Mouse (Mus musculus) cortical plate, adult 2 months (tissue): ENCODE measurements around the gene Mapk8. TPM values are rescaled to one million over a fixed set of nuclear protein-coding genes. Genes with fewer than 3 reads are reported as not detected.

Experiments
- H3K27ac ChIP-seq: fragments of 200-500 bp; 2 replicates; pipeline ENCODE4 v1.5.1; 2012; ENCODE audit warnings: low read length, control low read depth, inconsistent platforms; ENCODE audit not compliant: insufficient read depth
- H3K4me1 ChIP-seq: fragments of 200-500 bp; 2 replicates; pipeline ENCODE4 v1.6.1; 2011; ENCODE audit warnings: low read length; ENCODE audit not compliant: control insufficient read depth, insufficient read depth
- H3K4me3 ChIP-seq: fragments of 200-500 bp; 2 replicates; pipeline ENCODE4 v1.5.1; 2011; ENCODE audit warnings: mild to moderate bottlenecking, low read length, control low read depth; ENCODE audit not compliant: insufficient read depth
- CTCF ChIP-seq: fragments of 200-500 bp; IDR thresholded peaks from 2 replicates; pipeline ENCODE4 v1.5.1; 2011; ENCODE audit warnings: mild to moderate bottlenecking, control low read depth, low read length; ENCODE audit not compliant: insufficient read depth; ENCODE audit errors: extremely low read depth
- POLR2A ChIP-seq: fragments of 200-500 bp; IDR thresholded peaks from 2 replicates; pipeline ENCODE4 v1.6.1; 2011; ENCODE audit warnings: mild to moderate bottlenecking, low read length, control low read depth; ENCODE audit not compliant: insufficient read depth; ENCODE audit errors: extremely low read depth
- polyA plus RNA-seq: library from polyadenylated mRNA; depleted of rRNA; stranded (reverse); fragments of >200 nt; gene quantifications from 2 replicates; pipeline ENCODE4 v1.2.3, GENCODE M21; 2012

The Mapk8 gene
- polyA plus RNA-seq, 1 experiment = 63.3 TPM

DNA sequence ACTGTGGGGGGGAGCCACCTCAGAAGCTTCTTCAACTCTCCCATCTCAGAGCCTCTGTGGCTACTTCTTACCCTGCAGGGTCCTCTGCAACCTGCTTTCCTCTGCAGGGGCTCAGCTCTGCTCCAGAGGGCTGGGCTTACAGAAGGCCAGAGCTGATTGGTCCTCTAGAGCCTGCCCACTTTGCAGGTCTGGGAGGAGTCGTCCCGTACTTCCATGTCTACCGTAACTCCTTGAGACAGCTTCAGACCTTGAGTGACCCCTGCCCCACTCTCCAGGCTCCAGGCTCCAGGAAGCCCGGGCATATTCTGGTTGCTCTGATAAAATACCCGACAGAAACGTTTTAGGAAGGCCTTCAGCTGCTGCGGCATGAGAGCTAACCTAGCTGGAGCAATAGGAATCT, 76.9 kb downstream of the Mapk8 start:
- Histone ChIP-seq H3K4me3 (no peak overlapping the region), H3K27ac (no peak overlapping the region), H3K4me1 (no peaks in the 10 kb centered on the region)
- TF ChIP-seq POLR2A (no peak), CTCF (no peak)

DNA sequence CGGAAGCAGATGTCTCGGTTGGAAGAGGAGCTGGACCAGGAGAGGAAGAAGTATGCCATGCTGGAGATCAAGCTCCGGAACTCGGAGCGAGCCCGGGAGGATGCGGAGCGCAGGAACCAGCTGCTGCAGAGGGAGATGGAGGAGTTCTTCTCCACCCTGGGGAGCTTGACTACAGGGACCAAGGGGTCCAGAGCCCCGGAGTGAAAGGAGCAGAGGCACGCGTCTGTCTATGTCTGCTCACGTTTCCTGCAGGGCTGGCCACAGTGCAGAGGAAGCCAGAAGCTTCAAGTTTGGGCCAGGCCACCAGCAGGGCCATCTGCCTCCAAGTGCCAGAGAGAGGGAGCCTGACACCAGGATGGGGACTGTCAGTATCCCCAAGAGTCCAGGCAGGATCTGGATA, 77.6 kb downstream of the Mapk8 start:
- TF ChIP-seq CTCF (no peak), POLR2A (no peak)
- no peak overlapping the region for H3K4me3 ChIP-seq
- no peaks in the 10 kb centered on the region for H3K4me1 ChIP-seq
- H3K27ac ChIP-seq = no peak overlapping the region

DNA sequence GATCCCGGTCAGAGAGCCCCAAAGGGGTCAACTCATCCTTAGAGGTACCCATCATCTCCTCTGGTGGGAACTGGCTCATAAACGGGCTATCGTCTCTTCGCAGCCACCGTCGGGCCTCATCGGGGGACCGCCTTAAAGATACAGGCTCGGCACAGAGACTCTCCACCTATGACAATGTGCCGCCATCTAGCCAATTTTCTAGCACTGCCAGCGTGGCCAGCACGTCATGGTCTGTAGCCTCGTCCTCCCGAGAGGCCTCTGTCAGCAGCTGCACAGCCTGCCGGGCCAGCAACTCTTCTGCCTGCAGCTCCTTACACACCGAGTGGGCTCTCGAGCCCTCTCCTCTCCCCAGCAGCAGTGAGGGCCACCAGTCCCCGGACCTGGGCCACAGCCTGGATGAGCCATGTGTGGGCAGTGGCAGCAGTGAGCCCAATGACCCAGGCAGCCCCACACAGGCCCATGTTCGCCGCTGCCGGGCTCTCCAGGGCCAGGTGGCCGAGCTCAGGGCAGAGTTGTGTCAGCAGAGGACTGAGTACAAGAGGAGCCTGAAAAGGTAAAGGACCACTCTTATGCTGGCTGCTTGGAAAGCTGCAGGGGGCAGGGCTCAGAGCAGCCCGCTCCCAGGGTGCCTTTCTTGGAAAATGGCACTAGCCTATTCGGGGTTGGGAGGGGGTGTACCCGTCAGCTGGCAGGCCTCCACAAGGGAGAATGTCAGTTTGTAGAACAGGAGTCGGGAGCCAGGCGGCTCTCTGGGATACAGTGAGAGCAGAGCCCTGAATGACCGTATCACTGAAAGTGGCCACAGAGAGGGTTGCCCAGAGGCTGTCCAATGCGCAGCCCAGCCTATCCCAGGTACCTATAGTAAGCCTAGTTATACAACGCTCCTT, 79.8 kb downstream of the Mapk8 start:
- H3K27ac ChIP-seq = no peak overlapping the region
- H3K4me1 ChIP-seq = no peaks in the 10 kb centered on the region
- H3K4me3 ChIP-seq = no peak overlapping the region
- TF ChIP-seq POLR2A (no peak), CTCF (no peak)

DNA sequence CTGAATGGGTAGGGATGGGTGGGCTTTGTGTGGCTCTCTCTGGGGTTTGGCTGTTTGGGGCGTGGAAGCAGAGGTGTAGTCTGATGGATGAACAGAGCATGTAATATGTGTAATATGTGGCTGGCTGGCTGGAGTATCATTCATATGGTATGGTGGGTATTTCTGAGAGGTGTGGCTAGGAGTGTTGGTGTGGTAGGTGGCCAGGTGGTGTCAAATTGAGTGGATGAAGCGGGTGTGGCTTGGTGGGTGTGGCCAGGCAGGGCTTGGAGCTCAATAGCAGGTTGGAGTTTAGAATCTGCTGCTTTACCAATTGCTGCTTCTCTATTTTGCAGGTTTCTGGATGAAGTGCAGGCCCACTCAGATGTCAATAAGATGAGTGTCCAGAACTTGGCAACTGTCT, 82.9 kb downstream of the Mapk8 start:
- no peak overlapping the region for H3K27ac ChIP-seq

DNA sequence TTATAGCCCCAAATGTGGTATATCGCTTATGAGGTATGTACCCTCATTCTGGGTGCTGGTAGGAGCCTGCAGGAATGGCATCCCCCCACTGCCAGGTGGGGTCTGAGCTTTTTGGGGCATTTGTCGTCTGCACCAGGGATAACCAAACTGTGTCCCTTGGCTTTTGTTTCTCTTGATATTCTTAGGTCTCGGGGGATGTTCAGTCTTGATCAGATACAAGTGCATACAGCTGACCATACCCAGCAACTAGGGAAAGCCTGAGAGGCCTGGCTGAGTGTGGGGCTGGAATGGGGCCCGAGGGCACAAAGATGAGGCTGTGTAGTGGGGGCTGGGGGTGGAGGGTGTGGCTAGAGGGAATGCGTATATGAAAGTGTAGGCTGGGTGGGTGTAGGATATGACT, 83.3 kb downstream of the Mapk8 start:
- Histone ChIP-seq H3K27ac (no peak overlapping the region), H3K4me3 (no peak overlapping the region), H3K4me1 (no peaks in the 10 kb centered on the region)
- TF ChIP-seq CTCF (no peak), POLR2A (no peak)

More for the DNA sequence above, 82.9 kb downstream of the Mapk8 start:
- H3K4me3 ChIP-seq = no peak overlapping the region
- TF ChIP-seq POLR2A (no peak), CTCF (no peak)
- H3K4me1 ChIP-seq = no peaks in the 10 kb centered on the region

DNA sequence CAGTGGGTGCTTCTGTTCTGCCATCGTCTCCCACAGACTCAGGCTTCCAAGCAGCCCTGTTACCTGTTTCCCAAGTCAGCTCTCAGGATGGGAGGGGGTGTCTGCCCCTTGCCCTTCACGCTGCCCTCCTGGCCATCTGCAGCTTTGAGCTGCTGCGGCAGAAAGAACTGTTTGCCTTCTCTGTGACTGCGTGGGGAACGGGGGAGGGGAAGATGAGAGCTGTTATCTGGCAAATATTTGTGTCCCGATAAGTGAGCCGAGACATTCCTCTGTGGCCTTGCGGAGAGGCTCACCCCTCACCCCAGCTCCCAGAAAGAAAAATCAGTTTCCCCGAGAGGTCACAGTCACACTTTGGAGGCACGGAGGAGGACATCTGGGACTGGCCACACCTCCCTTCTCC, 84.2 kb downstream of the Mapk8 start:
- Histone ChIP-seq H3K4me1 (no peaks in the 10 kb centered on the region), H3K27ac (no peak overlapping the region), H3K4me3 (no peak overlapping the region)
- TF ChIP-seq POLR2A (no peak), CTCF (no peak)

DNA sequence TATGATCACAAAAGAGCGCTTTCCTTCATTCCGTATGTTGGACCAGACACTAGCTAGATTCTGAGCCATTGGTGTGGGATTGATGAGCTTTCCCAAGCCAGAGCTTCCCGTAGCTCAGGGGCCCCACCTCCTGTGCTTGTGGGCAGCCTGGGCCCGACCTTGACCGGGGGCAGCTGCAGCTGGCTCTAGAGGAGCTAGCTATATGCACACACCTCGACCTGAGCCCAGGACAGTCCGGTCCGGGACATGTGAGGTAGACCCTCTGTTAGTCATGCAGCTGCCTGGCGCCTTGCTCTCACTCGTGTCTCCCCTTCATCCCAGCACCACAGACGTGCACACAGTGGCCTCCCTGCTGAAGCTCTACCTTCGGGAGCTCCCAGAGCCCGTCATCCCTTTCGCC, 84.8 kb downstream of the Mapk8 start:
- no peak for TF ChIP-seq CTCF
- no peak for TF ChIP-seq POLR2A
- H3K4me1 ChIP-seq = no peaks in the 10 kb centered on the region

DNA sequence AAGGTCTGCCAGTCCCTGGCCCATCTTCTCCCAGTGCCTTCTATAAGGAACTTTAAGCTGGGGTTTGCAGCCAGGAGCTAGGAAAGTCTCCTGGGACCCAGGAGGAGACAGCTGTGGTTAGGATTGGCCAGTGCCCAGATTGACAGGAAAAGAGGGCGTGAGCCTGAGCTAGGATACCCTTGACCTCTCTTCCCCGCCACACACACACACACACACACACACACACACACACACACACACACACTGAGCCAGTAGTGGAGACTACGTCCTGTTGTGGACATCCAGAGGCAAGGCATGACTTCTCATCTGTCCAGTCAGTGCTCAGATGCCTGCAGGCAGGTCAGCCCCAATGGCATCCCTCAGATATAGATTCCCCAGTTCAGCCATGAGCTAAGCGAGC, 85.4 kb downstream of the Mapk8 start:
- TF ChIP-seq CTCF (no peak), POLR2A (no peak)
- no peak overlapping the region for H3K4me3 ChIP-seq
- H3K27ac ChIP-seq = no peak overlapping the region
- H3K4me1 ChIP-seq = no peaks in the 10 kb centered on the region

More for the DNA sequence above, 84.8 kb downstream of the Mapk8 start:
- Histone ChIP-seq H3K4me3 (no peak overlapping the region), H3K27ac (no peak overlapping the region)

DNA sequence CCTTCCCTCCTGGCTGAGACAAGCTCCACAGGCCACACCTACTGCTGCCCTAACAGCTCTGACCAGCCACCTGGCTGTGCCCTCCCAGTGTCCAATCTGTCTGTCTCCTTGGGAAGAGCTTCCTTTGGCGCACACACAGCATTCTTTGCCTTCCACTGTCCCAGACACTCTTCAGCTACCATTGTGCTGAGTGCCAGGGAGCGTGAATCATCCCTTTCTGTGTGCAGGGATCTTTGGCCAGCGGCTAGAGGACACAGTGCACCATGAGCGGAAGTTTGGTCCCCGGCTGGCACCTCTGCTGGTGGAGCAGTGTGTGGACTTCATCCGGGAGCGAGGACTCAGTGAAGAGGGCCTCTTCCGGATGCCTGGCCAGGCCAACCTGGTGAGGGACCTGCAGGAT, 88.1 kb downstream of the Mapk8 start:
- no peaks in the 10 kb centered on the region for H3K4me1 ChIP-seq
- H3K27ac ChIP-seq = no peak overlapping the region
- H3K4me3 ChIP-seq = no peak overlapping the region
- TF ChIP-seq CTCF (no peak), POLR2A (no peak)

DNA sequence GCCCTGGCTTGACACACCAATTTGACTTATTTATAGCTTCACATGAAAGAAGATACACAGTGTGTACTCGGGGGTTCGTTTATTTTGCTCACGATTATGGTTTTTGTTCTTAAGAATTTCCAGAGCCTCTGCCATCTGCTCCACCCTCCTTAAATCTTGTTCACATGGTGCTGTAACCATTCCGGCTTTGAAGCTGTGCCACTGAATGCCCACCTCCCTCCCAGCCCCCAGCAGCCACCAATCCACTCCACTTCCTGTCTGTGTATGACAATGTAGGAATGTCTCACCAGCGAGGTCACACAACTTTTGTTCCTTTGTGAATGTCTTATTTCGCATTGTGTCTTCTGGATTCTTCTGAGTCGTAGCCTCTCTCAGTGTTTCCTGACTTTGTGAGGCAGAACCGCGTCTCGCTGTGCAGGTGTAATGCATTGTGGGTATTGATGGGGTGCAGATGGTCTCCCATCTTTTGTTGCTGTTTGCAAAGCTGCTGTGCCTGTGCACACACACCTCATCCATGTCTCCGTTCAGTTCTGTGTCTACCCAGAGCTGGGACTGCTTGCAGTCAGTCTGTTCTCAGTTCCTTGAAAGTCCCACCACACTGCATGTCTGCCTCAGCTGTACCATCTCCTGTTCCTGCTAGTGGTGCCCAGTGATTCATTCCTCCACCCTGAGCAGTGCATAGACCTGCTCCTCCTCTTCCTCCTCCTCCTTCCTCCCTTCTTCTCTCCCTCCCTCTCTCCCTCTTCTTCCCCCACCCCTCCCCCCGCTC, 89.2 kb downstream of the Mapk8 start:
- Histone ChIP-seq H3K4me3 (no peak overlapping the region), H3K4me1 (no peaks in the 10 kb centered on the region), H3K27ac (no peak overlapping the region)
- TF ChIP-seq CTCF (no peak), POLR2A (no peak)
